ENCODE assay signal across 8 mouse cellular contexts in the genomic region with DNA sequence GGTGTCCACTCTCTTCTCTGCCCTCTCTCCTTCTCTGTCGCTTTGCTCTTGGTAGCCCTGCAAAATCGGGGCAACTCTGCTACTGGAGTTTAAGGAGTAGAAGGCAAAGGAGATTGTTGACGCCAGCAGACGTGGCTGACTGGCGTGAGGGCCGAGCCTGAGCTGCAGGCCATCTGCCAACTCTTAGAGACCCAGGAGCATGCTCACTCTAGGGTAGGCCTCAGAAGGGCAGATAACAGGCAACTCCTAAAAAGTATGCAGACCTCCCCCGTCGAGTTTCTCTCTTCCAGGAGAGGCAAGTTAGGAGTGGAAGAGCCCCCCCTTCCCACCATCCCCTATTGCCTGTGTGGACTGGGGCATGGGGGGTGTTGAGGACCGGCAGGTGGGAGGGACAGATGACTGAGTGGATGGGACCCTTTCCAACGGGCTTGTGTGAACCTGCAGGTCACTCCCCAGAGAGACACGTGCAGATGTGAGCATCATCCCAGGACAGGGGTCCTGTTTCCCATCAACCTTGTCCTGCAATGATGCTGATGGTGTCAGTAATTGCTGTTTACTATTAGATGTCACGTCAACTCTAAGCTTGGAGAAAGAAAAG. TPM values are rescaled to one million over a fixed set of nuclear protein-coding genes. Genes with fewer than 3 reads are reported as not detected.
DNase-seq lines count a peak whose midpoint lies in the region; ATAC-seq and TF ChIP-seq lines count a peak whose summit lies in the region.

No protein-coding gene starts in this region.

- H3K4me2 ChIP-seq in hindbrain, postnatal 0 days (ENCODE audit: low read depth, low read length) = peak overlapping the region; percentile 93
- peak overlapping the region; percentile 90 for H3K4me2 ChIP-seq in lung, embryonic 15.5 days

- no peaks in the 10 kb centered on the region for H3K9me3 ChIP-seq in hindbrain, postnatal 0 days (ENCODE audit: low read length)
- no peaks in the 10 kb centered on the region for H3K9me3 ChIP-seq in lung, embryonic 15.5 days

- H3K27ac ChIP-seq in bone marrow macrophage, adult 2 months (ENCODE audit: insufficient read depth, low read depth, low read length) = peak overlapping the region; percentile 87
- peak overlapping the region; percentile 71 for H3K27ac ChIP-seq in hindbrain, postnatal 0 days
- peak overlapping the region; percentile 95 for H3K27ac ChIP-seq in lung, embryonic 15.5 days

- TF ChIP-seq POLR2A in bone marrow macrophage, adult 2 months (IDR thresholded peaks at IDR 0.05; ENCODE audit: borderline replicate concordance, low read depth, low read length) = no peak

- peaks cover 25% of the 10 kb centered on the region for H3K4me1 ChIP-seq in bone marrow macrophage, adult 2 months (ENCODE audit: control insufficient read depth, insufficient read depth, low read length)
- no peaks in the 10 kb centered on the region for H3K4me1 ChIP-seq in hindbrain, postnatal 0 days (ENCODE audit: insufficient read depth, low read length)
- H3K4me1 ChIP-seq in lung, embryonic 15.5 days = peaks cover 24% of the 10 kb centered on the region

- DNase-seq in embryo, embryonic 10 days (ENCODE audit: low spot score) = peak; percentile 49
- DNase-seq in embryo, embryonic 9.5 days (ENCODE audit: extremely low spot score) = no peak
- peak; percentile 44 for DNase-seq in hindbrain, postnatal 0 days (ENCODE audit: low spot score)
- DNase-seq in layer of hippocampus, postnatal 36 days = no peak
- no peak for DNase-seq in layer of hippocampus, postnatal 10 days (ENCODE audit: low spot score in 2 of 2)
- no peak for DNase-seq in urinary bladder, postnatal 10 days (ENCODE audit: low spot score)

- WGBS in hindbrain, postnatal 0 days = 6% methylated on average over 12 of the region's 12 CpGs
- 4% methylated on average over 12 of the region's 12 CpGs for WGBS in lung, embryonic 15.5 days

- H3K27me3 ChIP-seq in hindbrain, postnatal 0 days (ENCODE audit: insufficient read depth, low read length) = peaks cover 64% of the 10 kb centered on the region
- H3K27me3 ChIP-seq in lung, embryonic 15.5 days = peaks cover 79% of the 10 kb centered on the region

- H3K9ac ChIP-seq in hindbrain, postnatal 0 days (replicated peaks; ENCODE audit: low read length) = peak overlapping the region; percentile 72
- peak overlapping the region; percentile 65 for H3K9ac ChIP-seq in lung, embryonic 15.5 days

- peak overlapping the region; percentile 82 for H3K4me3 ChIP-seq in bone marrow macrophage, adult 2 months (ENCODE audit: insufficient read depth, low read length)
- H3K4me3 ChIP-seq in hindbrain, postnatal 0 days (ENCODE audit: low read length) = peak overlapping the region; percentile 67
- H3K4me3 ChIP-seq in lung, embryonic 15.5 days = peak overlapping the region; percentile 72

- no peak for TF ChIP-seq CTCF in bone marrow macrophage, adult 2 months (IDR thresholded peaks at IDR 0.05; ENCODE audit: low read depth, low read length)
- TF ChIP-seq CTCF in hindbrain, postnatal 0 days (IDR thresholded peaks at IDR 0.05; ENCODE audit: low read depth) = no peak

- H3K36me3 ChIP-seq in hindbrain, postnatal 0 days (ENCODE audit: insufficient read depth, low read length) = no peaks in the 10 kb centered on the region
- no peaks in the 10 kb centered on the region for H3K36me3 ChIP-seq in lung, embryonic 15.5 days

- 0 out of 2 replicates have a peak, but pooled peaks have one; percentile 3 for ATAC-seq in hindbrain, postnatal 0 days
- ATAC-seq in lung, embryonic 15.5 days (ENCODE audit: borderline replicate concordance, extremely low read depth, low FRiP score, low TSS enrichment) = peak; percentile 20; the same call in 1 of the 2 replicates

RNA-seq across cellular contexts. Expression of a gene that starts 1.1 kb away (rescaled TPM):
- 1.1 and 2.2 TPM in 2 replicates for polyA plus RNA-seq in bone marrow macrophage, adult 2 months (2012; ENCODE audit: insufficient read depth, insufficient read length, missing spikeins)
- 1.1 and 3.7 TPM in 2 replicates for total RNA-seq in hindbrain, postnatal 0 days (2014; rRNA removed)
- 1.1 and 1.2 TPM in 2 replicates for polyA plus RNA-seq in hindbrain, postnatal 0 days (2015; fragmentation: Nextera tagmentation; extraction: Ambion mirVana)
- polyA plus RNA-seq in lung, embryonic 15.5 days (2015; fragmentation: Nextera tagmentation; extraction: Ambion mirVana) = 1.3 and 1.4 TPM in 2 replicates
- total RNA-seq in layer of hippocampus, postnatal 36 days (2021) = not detected
- total RNA-seq in layer of hippocampus, postnatal 10 days (2021) = not detected

RNA-seq across cellular contexts. Expression of a gene that starts 5.4 kb away (rescaled TPM):
- not detected in 2 replicates for polyA plus RNA-seq in bone marrow macrophage, adult 2 months (2012; ENCODE audit: insufficient read depth, insufficient read length, missing spikeins)
- total RNA-seq in hindbrain, postnatal 0 days (2014; rRNA removed) = 20.3 and 24.3 TPM in 2 replicates
- 16.3 and 16.5 TPM in 2 replicates for polyA plus RNA-seq in hindbrain, postnatal 0 days (2015; fragmentation: Nextera tagmentation; extraction: Ambion mirVana)
- 11.4 and 13.0 TPM in 2 replicates for polyA plus RNA-seq in lung, embryonic 15.5 days (2015; fragmentation: Nextera tagmentation; extraction: Ambion mirVana)
- total RNA-seq in layer of hippocampus, postnatal 36 days (2021) = not detected
- total RNA-seq in layer of hippocampus, postnatal 10 days (2021) = not detected

RNA-seq across cellular contexts. Expression of a gene that starts 18.0 kb away (rescaled TPM):
- polyA plus RNA-seq in bone marrow macrophage, adult 2 months (2012; ENCODE audit: insufficient read depth, insufficient read length, missing spikeins) = not detected in 2 replicates
- total RNA-seq in hindbrain, postnatal 0 days (2014; rRNA removed) = 1.1 and 1.2 TPM in 2 replicates
- 1.3 and 1.5 TPM in 2 replicates for polyA plus RNA-seq in hindbrain, postnatal 0 days (2015; fragmentation: Nextera tagmentation; extraction: Ambion mirVana)
- polyA plus RNA-seq in lung, embryonic 15.5 days (2015; fragmentation: Nextera tagmentation; extraction: Ambion mirVana) = 2.1 and 2.3 TPM in 2 replicates
- not detected for total RNA-seq in layer of hippocampus, postnatal 36 days (2021)
- not detected for total RNA-seq in layer of hippocampus, postnatal 10 days (2021)

RNA-seq across cellular contexts. Expression of a gene that starts 32.3 kb away (rescaled TPM):
- 1.0 and 1.2 TPM in 2 replicates for polyA plus RNA-seq in bone marrow macrophage, adult 2 months (2012; ENCODE audit: insufficient read depth, insufficient read length, missing spikeins)
- total RNA-seq in hindbrain, postnatal 0 days (2014; rRNA removed) = 4.8 and 7.3 TPM in 2 replicates
- polyA plus RNA-seq in hindbrain, postnatal 0 days (2015; fragmentation: Nextera tagmentation; extraction: Ambion mirVana) = 10.5 and 12.0 TPM in 2 replicates
- polyA plus RNA-seq in lung, embryonic 15.5 days (2015; fragmentation: Nextera tagmentation; extraction: Ambion mirVana) = 4.1 and 4.2 TPM in 2 replicates
- not detected for total RNA-seq in layer of hippocampus, postnatal 36 days (2021)
- not detected for total RNA-seq in layer of hippocampus, postnatal 10 days (2021)

RNA-seq across cellular contexts. Expression of a gene that starts 45.1 kb away (rescaled TPM):
- polyA plus RNA-seq in bone marrow macrophage, adult 2 months (2012; ENCODE audit: insufficient read depth, insufficient read length, missing spikeins) = not detected in 2 replicates
- total RNA-seq in hindbrain, postnatal 0 days (2014; rRNA removed) = 99.2 and 108 TPM in 2 replicates
- polyA plus RNA-seq in hindbrain, postnatal 0 days (2015; fragmentation: Nextera tagmentation; extraction: Ambion mirVana) = 81.7 and 89.4 TPM in 2 replicates
- polyA plus RNA-seq in lung, embryonic 15.5 days (2015; fragmentation: Nextera tagmentation; extraction: Ambion mirVana) = 48.2 and 48.7 TPM in 2 replicates
- total RNA-seq in layer of hippocampus, postnatal 36 days (2021) = not detected
- total RNA-seq in layer of hippocampus, postnatal 10 days (2021) = not detected

Comparison
In these comparisons a context has a peak if more than half of its experiments do, and no peak if none do; other contexts are left out.
1. DNase-seq: peak in embryo, embryonic 10 days (single experiment) and hindbrain, postnatal 0 days (single experiment); none in embryo, embryonic 9.5 days (single experiment), layer of hippocampus, postnatal 36 days (0 of 2), layer of hippocampus, postnatal 10 days (0 of 2) and urinary bladder, postnatal 10 days (single experiment).
2. RNA of a gene that starts 5.4 kb away (total RNA-seq): 20.3 to 24.3 TPM in hindbrain, postnatal 0 days; not detected in layer of hippocampus, postnatal 10 days and not detected in layer of hippocampus, postnatal 36 days; every median in the first group is over 10 times any median in the second.
3. Peak in every context shown above with its lines, with median percentiles within 50 percentile points of each other: H3K27ac ChIP-seq and H3K4me3 ChIP-seq.